Mouse (Mus musculus) monocyte, adult 2 months (primary cell): ENCODE data around the gene Clec4f.
A peak's percentile ranks its signal among the peaks of the same experiment; 100 is the strongest.

Source experiments
- DNase-seq, 2 experiments: peaks; one replicate each; pipeline ENCODE4 v3.0.0; 2022; ENCODE audit warnings: low spot score in 2 of 2, low read depth in 1 of 2

Clec4f gene

DNA sequence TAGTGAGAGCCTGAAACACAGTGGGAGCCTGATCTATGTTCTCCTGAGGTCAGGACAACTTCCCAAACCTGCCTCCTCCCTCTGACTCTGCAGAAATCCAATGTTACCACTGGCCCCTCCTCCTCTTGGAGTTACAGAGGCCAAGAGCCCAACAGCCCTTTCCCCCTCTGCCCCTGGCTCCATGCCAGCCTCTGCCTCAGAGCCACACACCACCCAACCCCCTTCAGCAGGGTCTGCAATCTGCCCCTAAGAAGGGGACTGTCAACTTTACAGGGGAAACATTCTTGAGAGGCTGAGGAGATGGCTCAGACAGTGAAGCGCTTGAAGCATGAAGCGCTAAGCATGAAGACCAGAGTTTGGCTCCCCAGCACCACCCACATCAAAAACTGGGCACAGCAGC, at the start of gene Clec4f:
TSS of gene Clec4f (minus strand) at position 101 of the 400 bp plus-strand sequence.
- DNase-seq, result no peak

GRCm38 (mm10) chr6:83704701-83705100, 48.7 kb upstream of the Clec4f start:
- DNase-seq, result no peak

GRCm38 (mm10) chr6:83704294-83704693, 48.3 kb upstream of the Clec4f start:
- no peak for DNase-seq

- DNase-seq, result no peak
Observed at GRCm38 (mm10) chr6:83703722-83704078, 47.7 kb upstream of the Clec4f start.

DNA sequence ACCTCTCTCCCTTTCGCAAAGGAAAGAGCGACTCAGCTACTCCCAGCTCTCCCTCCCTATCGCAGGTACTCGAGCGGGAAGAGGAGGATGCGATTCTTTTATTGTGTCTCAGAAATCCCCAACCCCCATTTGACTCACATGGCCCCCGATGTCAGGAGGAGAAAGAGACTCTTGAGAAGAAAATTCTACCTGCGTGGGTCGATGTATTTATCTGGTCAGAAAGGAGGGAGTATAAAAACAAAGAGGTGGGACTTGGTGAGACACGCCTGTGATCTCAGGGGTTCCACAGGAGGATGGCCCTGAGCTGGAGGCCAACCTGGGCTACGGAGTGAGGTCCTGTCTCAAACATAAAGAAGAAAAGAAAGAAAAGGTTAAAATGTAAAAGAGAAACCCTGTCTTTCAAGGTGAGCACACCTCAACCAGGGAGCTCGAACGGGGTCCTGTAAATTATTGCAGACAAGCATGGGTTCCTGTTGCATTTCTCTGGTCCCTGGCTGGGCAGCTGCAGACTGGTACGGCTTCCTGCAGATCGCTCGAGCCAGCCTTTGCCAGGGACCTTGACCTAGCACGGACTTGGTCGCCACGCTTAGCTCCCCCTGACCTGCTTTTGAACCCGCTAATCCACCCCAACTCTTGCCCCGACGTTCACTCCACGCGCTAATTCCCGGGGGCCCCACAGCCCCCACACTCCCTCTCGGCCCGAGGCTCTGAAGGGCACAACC, 47.2 kb upstream of the Clec4f start:
- DNase-seq, result no peak

DNA sequence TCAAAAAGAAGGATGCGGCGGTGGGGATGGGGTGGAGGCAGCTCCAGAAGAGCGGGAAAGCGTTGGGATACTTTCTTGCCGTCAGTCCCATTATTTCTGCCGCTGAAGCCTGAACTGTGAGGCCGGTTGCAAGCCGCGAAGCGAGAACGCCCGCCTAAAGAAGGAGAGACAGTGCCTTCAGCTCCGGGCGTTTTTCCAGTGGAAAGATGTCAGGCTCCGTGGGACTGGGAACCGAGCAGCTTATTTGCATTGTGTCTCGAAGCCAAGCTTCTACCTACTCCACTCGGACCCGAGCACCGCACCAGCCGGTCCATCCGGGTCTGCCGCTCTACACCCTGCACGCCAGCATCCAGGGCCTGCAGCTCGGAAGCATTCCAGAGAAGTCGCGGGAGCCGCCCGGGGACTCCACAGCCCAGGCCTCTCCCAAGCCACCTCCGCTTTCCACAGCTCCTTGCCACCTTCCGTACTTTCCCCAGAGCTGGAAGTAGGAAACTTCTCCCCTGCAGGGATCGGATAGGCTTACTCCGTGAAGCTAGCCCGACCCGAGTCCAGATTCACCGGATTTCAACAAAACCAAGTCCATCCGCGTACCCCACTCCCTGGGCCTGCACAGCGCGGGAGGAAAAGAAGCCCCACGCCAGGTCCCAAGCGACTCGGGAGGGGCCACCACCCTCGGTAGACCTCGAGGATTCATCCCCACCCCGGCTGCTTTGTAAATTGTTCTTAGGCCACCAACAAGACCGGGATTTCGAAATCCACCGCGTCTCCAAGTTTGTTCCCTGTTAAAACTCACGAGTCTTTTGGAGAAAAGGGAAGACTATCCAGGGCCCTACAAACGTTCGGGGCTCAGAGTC, 46.4 kb upstream of the Clec4f start:
- no peak for DNase-seq

DNA sequence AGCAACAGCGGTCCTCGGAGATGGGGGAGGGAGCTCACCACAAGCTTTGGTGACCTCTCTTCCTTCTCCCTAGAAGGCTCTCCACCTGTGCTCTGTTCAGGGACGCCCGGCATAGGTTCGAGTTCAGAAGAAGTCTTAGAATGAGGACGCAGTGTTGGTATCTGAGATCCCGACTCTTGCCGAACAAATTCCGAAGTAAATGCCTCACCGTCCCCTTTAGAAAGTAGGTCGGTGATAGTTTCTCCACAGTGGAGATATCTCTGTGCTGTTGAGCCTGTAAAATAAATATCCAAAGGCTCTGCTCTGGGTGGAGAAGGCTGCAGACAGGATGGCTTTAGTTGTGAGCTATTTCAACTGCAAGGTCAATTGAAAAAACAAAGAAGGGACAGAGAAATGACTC, 45.0 kb upstream of the Clec4f start:
- no peak for DNase-seq

GRCm38 (mm10) chr6:83699971-83700370, 44.0 kb upstream of the Clec4f start:
- no peak for DNase-seq

DNA sequence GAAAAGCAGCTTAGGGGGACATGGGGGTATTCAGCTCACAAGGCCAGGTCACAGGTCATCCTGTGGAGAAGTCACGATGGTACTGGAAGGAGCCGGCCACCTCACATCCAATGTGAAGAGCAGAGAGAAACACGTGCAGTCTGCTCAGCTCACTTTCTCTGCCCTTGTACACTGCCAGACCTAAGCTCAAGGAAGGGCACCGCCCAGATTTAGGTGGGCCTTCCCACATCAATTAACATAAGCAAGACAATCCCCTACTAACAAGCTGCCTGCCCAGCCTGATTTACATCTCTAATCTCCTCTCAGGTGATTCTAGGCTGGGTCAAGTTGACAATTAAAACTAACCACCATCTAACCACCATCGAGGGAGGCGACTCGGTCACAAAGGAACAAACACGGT, 41.9 kb upstream of the Clec4f start:
- DNase-seq, result no peak

DNA sequence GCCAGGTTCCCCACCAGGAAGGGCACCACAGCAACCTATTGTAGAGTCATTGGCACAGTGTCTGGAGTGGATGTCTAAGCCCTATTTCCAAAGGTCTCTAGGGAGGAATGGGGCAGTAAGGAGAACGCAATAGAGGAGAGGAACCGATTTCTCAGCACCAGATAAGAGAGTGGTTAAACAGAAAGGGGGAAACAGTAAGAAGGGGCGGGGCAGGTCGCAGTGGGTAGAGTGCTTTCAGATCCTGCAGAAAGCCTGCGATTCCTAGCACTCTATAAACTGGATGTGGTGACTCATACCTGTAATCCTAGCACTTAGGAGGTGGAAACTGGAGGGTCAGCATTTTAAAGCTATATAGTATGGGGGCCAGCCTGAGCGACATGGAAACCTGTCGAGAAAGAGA, 40.7 kb upstream of the Clec4f start:
- no peak for DNase-seq

DNA sequence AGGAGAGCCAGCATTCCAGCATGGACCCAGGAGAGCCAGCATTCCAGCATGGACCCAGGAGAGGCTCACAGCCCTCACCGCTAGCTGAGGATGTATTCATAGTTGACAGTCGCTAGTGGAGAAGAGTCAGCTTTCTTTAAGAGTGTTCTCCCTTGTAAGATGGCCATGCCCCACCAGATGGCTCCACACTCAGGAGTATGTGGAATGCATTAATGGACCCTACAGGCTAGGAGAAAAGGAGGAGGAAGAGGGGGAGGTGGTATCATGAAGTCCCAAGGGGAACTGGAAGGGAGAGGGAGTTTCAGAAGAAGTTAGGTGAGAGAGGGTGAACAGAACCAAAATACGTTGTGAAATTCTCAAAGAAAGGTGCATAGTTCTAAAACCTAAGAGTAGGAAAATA, 39.7 kb upstream of the Clec4f start:
- no peak for DNase-seq

GRCm38 (mm10) chr6:83693835-83694234, 37.8 kb upstream of the Clec4f start:
- DNase-seq, result no peak

- DNase-seq, result no peak
Observed at GRCm38 (mm10) chr6:83692962-83693361, 37.0 kb upstream of the Clec4f start.

GRCm38 (mm10) chr6:83690936-83691335, 34.9 kb upstream of the Clec4f start:
- DNase-seq, result no peak

DNA sequence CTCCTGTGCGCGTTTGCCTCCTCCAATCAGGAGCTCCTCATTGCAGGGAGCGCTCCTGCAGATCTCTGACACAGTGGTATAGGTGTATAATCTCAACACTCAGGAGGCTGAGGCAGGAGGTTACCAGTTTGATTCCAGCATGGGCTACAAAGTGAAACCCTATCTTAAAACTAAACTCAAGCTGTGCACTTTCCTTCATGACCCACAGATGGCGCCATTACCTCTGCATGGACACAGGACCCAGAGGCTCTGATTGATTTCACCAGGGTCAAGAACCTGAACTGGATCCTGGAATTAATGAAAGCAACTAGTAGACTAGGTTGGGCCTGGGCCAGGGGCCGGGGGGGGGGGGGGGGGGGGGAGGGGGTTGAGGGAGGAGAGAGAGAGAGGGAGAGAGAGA, 34.3 kb upstream of the Clec4f start:
- DNase-seq, result no peak

- DNase-seq, result no peak
Observed at GRCm38 (mm10) chr6:83689374-83689773, 33.4 kb upstream of the Clec4f start.

- DNase-seq, result no peak
Observed at GRCm38 (mm10) chr6:83677757-83678156, 21.8 kb upstream of the Clec4f start, which contains the start of gene Cd207. TSS of gene Cd207 (minus strand) at chr6:83677857.

DNA sequence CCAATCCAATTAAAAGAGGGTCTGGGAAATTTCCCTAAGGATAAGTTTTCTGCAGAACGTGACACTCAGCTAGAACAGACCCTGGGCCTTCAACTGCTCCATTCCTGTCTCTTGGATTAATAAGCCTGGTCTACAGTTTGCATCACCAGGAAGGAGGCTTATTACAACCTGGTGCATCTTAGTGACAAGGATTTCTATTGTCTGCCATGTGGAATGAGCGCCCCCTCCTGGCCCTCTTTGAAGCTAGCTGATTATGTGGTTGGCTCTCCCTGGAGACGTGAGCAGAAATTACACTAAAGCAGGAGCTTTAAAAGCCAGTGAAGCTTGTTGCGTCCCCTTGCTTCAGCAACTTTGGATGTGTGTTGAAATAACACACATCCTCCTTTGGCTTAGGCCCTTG, 17.4 kb upstream of the Clec4f start:
- peak in 1 of 2 experiments; percentile 19 for DNase-seq

- DNase-seq, result no peak
Observed at GRCm38 (mm10) chr6:83665009-83665408, 9.0 kb upstream of the Clec4f start.

DNA sequence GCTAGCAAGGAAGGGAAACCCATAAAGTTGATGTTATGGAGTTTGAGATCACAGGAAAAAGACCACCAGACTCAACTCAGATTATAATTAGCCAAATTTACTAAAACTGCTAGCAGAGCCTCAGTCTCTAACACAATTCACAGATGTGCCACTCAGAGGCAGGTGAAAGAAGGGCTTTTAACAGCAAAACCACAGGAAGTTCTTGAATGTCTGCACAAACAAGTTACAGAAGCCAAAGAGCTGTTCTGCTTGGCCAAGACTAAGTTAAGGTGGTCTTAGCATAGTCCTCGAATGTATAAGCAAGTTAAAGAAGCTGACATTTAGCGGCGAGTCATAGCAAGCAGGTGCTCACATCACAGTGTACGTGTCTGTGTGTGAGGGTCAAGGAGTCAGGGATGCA, 4.8 kb upstream of the Clec4f start:
- DNase-seq, result no peak

DNA sequence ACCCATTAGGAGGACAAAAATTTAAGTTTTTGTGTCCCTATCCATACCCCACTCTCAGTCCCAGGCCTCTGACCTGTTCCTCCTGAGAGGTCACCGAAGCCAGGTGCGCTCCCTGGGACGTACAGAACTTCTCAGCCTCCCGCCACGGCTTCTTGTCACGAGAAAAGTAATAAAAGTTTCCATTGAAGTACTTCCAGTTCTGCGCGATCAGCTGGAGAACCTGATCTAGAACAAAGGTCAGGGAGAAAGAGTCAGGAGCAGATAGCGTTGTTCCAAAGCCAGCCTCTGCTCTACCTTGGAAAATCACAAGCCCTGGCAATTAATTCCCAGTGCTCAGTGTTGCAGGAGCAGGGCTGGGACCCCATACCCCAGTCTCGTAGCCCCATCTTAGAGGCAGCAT, 9.3 kb downstream of the Clec4f start:
- DNase-seq, result no peak

GRCm38 (mm10) chr6:83635329-83635728, 20.7 kb downstream of the Clec4f start:
- DNase-seq, result no peak
